Mouse (Mus musculus): ENCODE data around the gene Zfp593.

Gene Zfp593

GRCm38 (mm10) chr4:134234876-134235275 lies 10.5 kb downstream of the Zfp593 start:
- DNase-seq (ENCODE audit: low spot score in 2 of 2), result no peak

GRCm38 (mm10) chr4:134230431-134230830 lies 15.0 kb downstream of the Zfp593 start:
- no peak for DNase-seq (ENCODE audit: low spot score in 2 of 2)

GRCm38 (mm10) chr4:134227194-134227593 lies 18.2 kb downstream of the Zfp593 start, which contains the start of gene Catsper4:
Gene Catsper4 (minus strand): TSS chr4:134227383.
- no peak for DNase-seq (ENCODE audit: low spot score in 2 of 2)

- DNase-seq (ENCODE audit: low spot score in 2 of 2), result no peak
Measured at GRCm38 (mm10) chr4:134222793-134223600, 22.4 kb downstream of the Zfp593 start.

- DNase-seq (ENCODE audit: low spot score in 2 of 2), result no peak
Measured at GRCm38 (mm10) chr4:134206488-134207053, 38.8 kb downstream of the Zfp593 start.

- no peak for DNase-seq (ENCODE audit: low spot score in 2 of 2)
Measured at GRCm38 (mm10) chr4:134203340-134203896, 42.0 kb downstream of the Zfp593 start.

- no peak for DNase-seq (ENCODE audit: low spot score in 2 of 2)
Measured at GRCm38 (mm10) chr4:134202904-134203303, 42.5 kb downstream of the Zfp593 start, which contains the start of gene Gm7534. Gene Gm7534 (minus strand): TSS chr4:134203004.

- DNase-seq (ENCODE audit: low spot score in 2 of 2), result no peak
Measured at GRCm38 (mm10) chr4:134199371-134199770, 46.0 kb downstream of the Zfp593 start.
